ENCODE assay signal across 8 mouse cellular contexts in the genomic region with DNA sequence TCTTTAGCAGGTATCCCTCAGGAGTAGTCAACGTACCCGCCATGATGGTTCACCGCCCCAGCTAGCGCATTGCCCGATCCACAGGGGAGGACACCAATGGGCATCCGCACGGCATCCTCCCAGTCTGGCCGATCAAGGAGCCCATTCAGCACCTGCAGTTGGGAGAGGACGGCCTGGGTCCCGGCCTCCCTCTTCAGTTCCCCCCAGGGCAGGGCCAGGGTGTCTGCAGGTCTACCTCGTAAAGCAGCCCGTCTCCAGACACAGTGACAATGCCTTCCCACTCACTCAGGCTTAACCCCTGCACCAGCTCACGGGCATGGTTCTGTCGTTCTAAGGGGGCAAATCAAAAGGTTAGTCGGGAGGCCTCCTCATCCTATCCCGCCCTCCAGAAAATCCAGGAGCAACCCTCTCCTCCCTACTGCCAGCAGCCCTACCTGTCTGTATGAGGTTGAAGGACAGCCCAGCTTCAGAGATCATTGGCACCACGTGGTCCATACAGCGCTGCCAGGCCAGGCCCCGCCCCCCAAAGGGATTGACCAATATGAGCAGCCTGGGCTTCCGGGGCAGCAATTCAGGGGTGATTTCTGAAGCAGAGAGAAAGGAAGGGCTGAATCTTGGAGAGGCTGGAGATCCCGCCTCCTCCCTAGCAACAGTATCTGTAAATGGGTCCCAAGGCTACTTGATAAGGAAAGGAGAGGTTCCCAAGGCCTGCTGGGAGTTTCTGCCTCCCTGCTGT. TPM values are rescaled to one million over a fixed set of nuclear protein-coding genes. Genes with fewer than 3 reads are reported as not detected.
A peak's percentile ranks its signal among the peaks of the same experiment; 100 is the strongest.
DNase-seq lines count a peak whose midpoint lies in the region; ATAC-seq lines count a peak whose summit lies in the region.
"Had no signal": no experiment of that assay in that cellular context is flagged by ENCODE, and none has a peak within 500 bp of the region (broad histone marks: within the 10 kb centered on the region; RNA-seq: fewer than 3 reads in every experiment).

No protein-coding gene starts in this region.

- no peak for DNase-seq in limb, embryonic 10.5 days (ENCODE audit: low spot score)
- peak; percentile 72 for DNase-seq in cerebellum, adult 9-10 months
- DNase-seq in kidney, adult 8-10 months = peak; percentile 94 to 96
- DNase-seq in spleen, postnatal 36 days (ENCODE audit: low spot score in 2 of 2) = no peak
- no peak for DNase-seq in midbrain, embryonic 14.5 days

- WGBS in limb, embryonic 15.5 days = 81% methylated on average over 21 of the region's 21 CpGs
- WGBS in limb, embryonic 10.5 days = 88% methylated on average over 21 of the region's 21 CpGs
- WGBS in stomach, embryonic 16.5 days = 82% methylated on average over 21 of the region's 21 CpGs
- 88% methylated on average over 20 of the region's 21 CpGs for WGBS in midbrain, embryonic 14.5 days

- H3K4me3 ChIP-seq in limb, embryonic 15.5 days = 0 out of 2 replicates have a peak overlapping the region, but pooled peaks have one; percentile 7
- no peak overlapping the region for H3K4me3 ChIP-seq in limb, embryonic 10.5 days
- H3K4me3 ChIP-seq in stomach, embryonic 16.5 days (replicated peaks; ENCODE audit: low read length) = no peak overlapping the region
- H3K4me3 ChIP-seq in midbrain, embryonic 14.5 days (replicated peaks; ENCODE audit: low read depth, low read length) = no peak overlapping the region
- H3K4me3 ChIP-seq: embryonic facial prominence, embryonic 12.5 days had no signal

- H3K9ac ChIP-seq in limb, embryonic 15.5 days = no peak overlapping the region
- no peak overlapping the region for H3K9ac ChIP-seq in stomach, embryonic 16.5 days (ENCODE audit: low read length)
- no peak overlapping the region for H3K9ac ChIP-seq in midbrain, embryonic 14.5 days (replicated peaks; ENCODE audit: low read length)
- H3K9ac ChIP-seq: embryonic facial prominence, embryonic 12.5 days had no signal

- no peak overlapping the region for H3K27ac ChIP-seq in limb, embryonic 15.5 days
- no peak overlapping the region for H3K27ac ChIP-seq in limb, embryonic 10.5 days
- no peak overlapping the region; the same call in 1 of the 2 replicates for H3K27ac ChIP-seq in stomach, embryonic 16.5 days (ENCODE audit: low read length)
- no peak overlapping the region for H3K27ac ChIP-seq in midbrain, embryonic 14.5 days (replicated peaks; ENCODE audit: low read depth, low read length)
- H3K27ac ChIP-seq: embryonic facial prominence, embryonic 12.5 days had no signal

- H3K9me3 ChIP-seq in limb, embryonic 15.5 days = no peaks in the 10 kb centered on the region
- no peaks in the 10 kb centered on the region for H3K9me3 ChIP-seq in limb, embryonic 10.5 days (replicated peaks)
- H3K9me3 ChIP-seq in stomach, embryonic 16.5 days (replicated peaks; ENCODE audit: control insufficient read depth, low read length) = no peaks in the 10 kb centered on the region
- no peaks in the 10 kb centered on the region for H3K9me3 ChIP-seq in midbrain, embryonic 14.5 days (ENCODE audit: control insufficient read depth, low read length)
- H3K9me3 ChIP-seq: embryonic facial prominence, embryonic 12.5 days had no signal

- peaks cover 62% of the 10 kb centered on the region for H3K4me1 ChIP-seq in limb, embryonic 15.5 days
- peaks cover 60% of the 10 kb centered on the region for H3K4me1 ChIP-seq in limb, embryonic 10.5 days
- peaks cover 36% of the 10 kb centered on the region for H3K4me1 ChIP-seq in stomach, embryonic 16.5 days (ENCODE audit: control insufficient read depth, insufficient read depth, low read length)
- H3K4me1 ChIP-seq in midbrain, embryonic 14.5 days (ENCODE audit: control insufficient read depth, insufficient read depth, low read length) = peaks cover 62% of the 10 kb centered on the region

- no peak for ATAC-seq in limb, embryonic 15.5 days (ENCODE audit: insufficient number of reproducible peaks, low FRiP score, low TSS enrichment, low read depth)
- ATAC-seq in stomach, embryonic 16.5 days (ENCODE audit: insufficient read depth, low FRiP score) = peak; percentile 49
- no peak for ATAC-seq in midbrain, embryonic 14.5 days (ENCODE audit: low FRiP score, low TSS enrichment)

- H3K4me2 ChIP-seq in limb, embryonic 15.5 days = no peak overlapping the region
- no peak overlapping the region for H3K4me2 ChIP-seq in stomach, embryonic 16.5 days (ENCODE audit: low read depth, low read length)
- H3K4me2 ChIP-seq in midbrain, embryonic 14.5 days (ENCODE audit: low read length) = no peak overlapping the region
- H3K4me2 ChIP-seq: embryonic facial prominence, embryonic 12.5 days had no signal

- H3K36me3 ChIP-seq in limb, embryonic 15.5 days = peaks cover 45% of the 10 kb centered on the region
- peaks cover 43% of the 10 kb centered on the region for H3K36me3 ChIP-seq in limb, embryonic 10.5 days
- peaks cover 8% of the 10 kb centered on the region; the same call in 1 of the 2 replicates for H3K36me3 ChIP-seq in stomach, embryonic 16.5 days (ENCODE audit: control insufficient read depth, insufficient read depth, low read length)
- peaks cover 39% of the 10 kb centered on the region for H3K36me3 ChIP-seq in midbrain, embryonic 14.5 days (ENCODE audit: control insufficient read depth, insufficient read depth, low read length)

- H3K27me3 ChIP-seq in limb, embryonic 15.5 days = no peaks in the 10 kb centered on the region
- no peaks in the 10 kb centered on the region for H3K27me3 ChIP-seq in limb, embryonic 10.5 days (ENCODE audit: low read depth, poor library complexity, severe bottlenecking)
- no peaks in the 10 kb centered on the region for H3K27me3 ChIP-seq in stomach, embryonic 16.5 days (ENCODE audit: control insufficient read depth, insufficient read depth, low read length)
- no peaks in the 10 kb centered on the region for H3K27me3 ChIP-seq in midbrain, embryonic 14.5 days (ENCODE audit: control insufficient read depth, insufficient read depth, low read length)
- H3K27me3 ChIP-seq: embryonic facial prominence, embryonic 12.5 days had no signal

RNA-seq across cellular contexts. Expression of a gene that starts 3.1 kb away (rescaled TPM):
- 942 and 1,034 TPM in 2 replicates for polyA plus RNA-seq in limb, embryonic 15.5 days (2015; fragmentation: Nextera tagmentation; extraction: Ambion mirVana)
- 1,218 and 1,459 TPM in 2 replicates for polyA plus RNA-seq in limb, embryonic 10.5 days (2016; fragmentation: Nextera tagmentation; extraction: Ambion mirVana)
- 915 and 1,024 TPM in 2 replicates for polyA plus RNA-seq in stomach, embryonic 16.5 days (2015; fragmentation: Nextera tagmentation; extraction: Ambion mirVana)
- 631 and 710 TPM in 2 replicates for polyA plus RNA-seq in midbrain, embryonic 14.5 days (2014; fragmentation: Nextera tagmentation; extraction: Ambion mirVana)

RNA-seq across cellular contexts. Expression of a gene that starts 5.6 kb away (rescaled TPM):
- polyA plus RNA-seq in limb, embryonic 15.5 days (2015; fragmentation: Nextera tagmentation; extraction: Ambion mirVana) = 38.5 and 39.7 TPM in 2 replicates
- polyA plus RNA-seq in limb, embryonic 10.5 days (2016; fragmentation: Nextera tagmentation; extraction: Ambion mirVana) = 45.5 and 49.3 TPM in 2 replicates
- 38.9 and 45.9 TPM in 2 replicates for polyA plus RNA-seq in stomach, embryonic 16.5 days (2015; fragmentation: Nextera tagmentation; extraction: Ambion mirVana)
- 17.2 and 19.2 TPM in 2 replicates for polyA plus RNA-seq in midbrain, embryonic 14.5 days (2014; fragmentation: Nextera tagmentation; extraction: Ambion mirVana)

RNA-seq across cellular contexts. Expression of a gene that starts 7.3 kb away (rescaled TPM):
- 4.3 and 4.7 TPM in 2 replicates for polyA plus RNA-seq in limb, embryonic 15.5 days (2015; fragmentation: Nextera tagmentation; extraction: Ambion mirVana)
- 3.7 and 4.7 TPM in 2 replicates for polyA plus RNA-seq in limb, embryonic 10.5 days (2016; fragmentation: Nextera tagmentation; extraction: Ambion mirVana)
- 2.7 and 2.9 TPM in 2 replicates for polyA plus RNA-seq in stomach, embryonic 16.5 days (2015; fragmentation: Nextera tagmentation; extraction: Ambion mirVana)
- 1.9 and 4.3 TPM in 2 replicates for polyA plus RNA-seq in midbrain, embryonic 14.5 days (2014; fragmentation: Nextera tagmentation; extraction: Ambion mirVana)

RNA-seq across cellular contexts. Expression of a gene that starts 8.8 kb away (rescaled TPM):
- polyA plus RNA-seq in limb, embryonic 15.5 days (2015; fragmentation: Nextera tagmentation; extraction: Ambion mirVana) = 0.76 and 0.78 TPM in 2 replicates
- 2.1 and 2.4 TPM in 2 replicates for polyA plus RNA-seq in limb, embryonic 10.5 days (2016; fragmentation: Nextera tagmentation; extraction: Ambion mirVana)
- polyA plus RNA-seq in stomach, embryonic 16.5 days (2015; fragmentation: Nextera tagmentation; extraction: Ambion mirVana) = 16.0 and 24.7 TPM in 2 replicates
- polyA plus RNA-seq in midbrain, embryonic 14.5 days (2014; fragmentation: Nextera tagmentation; extraction: Ambion mirVana) = 0.46 and 0.90 TPM in 2 replicates

RNA-seq across cellular contexts. Expression of a gene that starts 12.5 kb away (rescaled TPM):
- 13.3 and 13.7 TPM in 2 replicates for polyA plus RNA-seq in limb, embryonic 15.5 days (2015; fragmentation: Nextera tagmentation; extraction: Ambion mirVana)
- 2.2 and 4.9 TPM in 2 replicates for polyA plus RNA-seq in limb, embryonic 10.5 days (2016; fragmentation: Nextera tagmentation; extraction: Ambion mirVana)
- 8.4 and 9.8 TPM in 2 replicates for polyA plus RNA-seq in stomach, embryonic 16.5 days (2015; fragmentation: Nextera tagmentation; extraction: Ambion mirVana)
- 28.1 and 49.1 TPM in 2 replicates for polyA plus RNA-seq in midbrain, embryonic 14.5 days (2014; fragmentation: Nextera tagmentation; extraction: Ambion mirVana)

Comparison
In these comparisons a context has a peak if more than half of its experiments do, and no peak if none do; other contexts are left out.
1. DNase-seq: peak in cerebellum, adult 9-10 months (single experiment) and kidney, adult 8-10 months (2 of 2); none in limb, embryonic 10.5 days (single experiment), spleen, postnatal 36 days (0 of 2) and midbrain, embryonic 14.5 days (single experiment).